Mouse (Mus musculus): ENCODE data around the gene Grin3b.

The Grin3b gene

GRCm38 (mm10) chr10:79934794-79935569 lies 35.5 kb upstream of the Grin3b start:
- in situ Hi-C loops (cut with MboI; ENCODE audit: low sequenced_read_pairs), result no loop called here

GRCm38 (mm10) chr10:79936284-79936910 lies 34.1 kb upstream of the Grin3b start:
- in situ Hi-C loops (cut with MboI; ENCODE audit: low sequenced_read_pairs), result no loop called here

- in situ Hi-C loops (cut with MboI; ENCODE audit: low sequenced_read_pairs), result no loop called here
Observed at GRCm38 (mm10) chr10:79936911-79937441, 33.5 kb upstream of the Grin3b start.

- in situ Hi-C loops (cut with MboI; ENCODE audit: low sequenced_read_pairs), result no loop called here
Observed at GRCm38 (mm10) chr10:79937775-79938526, 32.6 kb upstream of the Grin3b start.

- in situ Hi-C loops (cut with MboI; ENCODE audit: low sequenced_read_pairs), result no loop called here
Observed at GRCm38 (mm10) chr10:79940749-79941148, 29.8 kb upstream of the Grin3b start.

GRCm38 (mm10) chr10:79942988-79943387 lies 27.5 kb upstream of the Grin3b start:
- in situ Hi-C loops (cut with MboI; ENCODE audit: low sequenced_read_pairs), result no loop called here

- in situ Hi-C loops (cut with MboI; ENCODE audit: low sequenced_read_pairs), result no loop called here
Observed at GRCm38 (mm10) chr10:79943471-79943901, 27.0 kb upstream of the Grin3b start.

GRCm38 (mm10) chr10:79945507-79946234 lies 24.8 kb upstream of the Grin3b start:
- in situ Hi-C loops (cut with MboI; ENCODE audit: low sequenced_read_pairs), result no loop called here

- in situ Hi-C loops (cut with MboI; ENCODE audit: low sequenced_read_pairs), result no loop called here
Observed at GRCm38 (mm10) chr10:79946752-79947322, 23.7 kb upstream of the Grin3b start.

- in situ Hi-C loops (cut with MboI; ENCODE audit: low sequenced_read_pairs), result no loop called here
Observed at GRCm38 (mm10) chr10:79947502-79947901, 23.0 kb upstream of the Grin3b start.

GRCm38 (mm10) chr10:79949873-79950272 lies 20.6 kb upstream of the Grin3b start:
- in situ Hi-C loops (cut with MboI; ENCODE audit: low sequenced_read_pairs), result no loop called here

- in situ Hi-C loops (cut with MboI; ENCODE audit: low sequenced_read_pairs), result no loop called here
Observed at GRCm38 (mm10) chr10:79950661-79951060, 19.9 kb upstream of the Grin3b start.

- in situ Hi-C loops (cut with MboI; ENCODE audit: low sequenced_read_pairs), result no loop called here
Observed at GRCm38 (mm10) chr10:79953946-79954345, 16.6 kb upstream of the Grin3b start.

- in situ Hi-C loops (cut with MboI; ENCODE audit: low sequenced_read_pairs), result loop anchor here (5.0 kb wide), 1 partner anchor 33 kb away; the partner anchor contains the start of gene R3hdm4
Observed at GRCm38 (mm10) chr10:79955691-79956090, 14.8 kb upstream of the Grin3b start.

- in situ Hi-C loops (cut with MboI; ENCODE audit: low sequenced_read_pairs), result loop anchor here (5.0 kb wide), 1 partner anchor 34 kb away; the partner anchor contains the start of gene R3hdm4
Observed at GRCm38 (mm10) chr10:79956643-79957154, 13.8 kb upstream of the Grin3b start.

GRCm38 (mm10) chr10:79958140-79958816 lies 12.2 kb upstream of the Grin3b start:
- in situ Hi-C loops (cut with MboI; ENCODE audit: low sequenced_read_pairs), result loop anchor here (5.0 kb wide), 1 partner anchor 36 kb away; the partner anchor contains the start of gene R3hdm4

- in situ Hi-C loops (cut with MboI; ENCODE audit: low sequenced_read_pairs), result loop anchor here (5.0 kb wide), 1 partner anchor 37 kb away; the partner anchor contains the start of gene R3hdm4
Observed at GRCm38 (mm10) chr10:79959412-79959811, 11.1 kb upstream of the Grin3b start.

GRCm38 (mm10) chr10:79959847-79960601 lies 10.5 kb upstream of the Grin3b start, which contains the start of gene Wdr18:
Wdr18 (plus strand) TSS chr10:79960152.
- in situ Hi-C loops (cut with MboI; ENCODE audit: low sequenced_read_pairs), result loop anchor here (5.0 kb wide), 1 partner anchor 38 kb away; the partner anchor contains the start of gene R3hdm4

Measured in CH12F3 (cell line).